Mouse (Mus musculus) megakaryocyte-erythroid progenitor cell, adult 5 weeks (primary cell): ENCODE measurements around the gene Apobec3. TPM values are rescaled to one million over a fixed set of nuclear protein-coding genes. Genes with fewer than 3 reads are reported as not detected.

Experiments
- polyA plus RNA-seq: library from polyadenylated mRNA; stranded (reverse); fragments of >175 nt; gene quantifications from 2 replicates; pipeline ENCODE4 v1.2.3, GENCODE M21; 2012

Gene Apobec3
- polyA plus RNA-seq = 13.1 and 15.8 TPM in 2 replicates

DNA sequence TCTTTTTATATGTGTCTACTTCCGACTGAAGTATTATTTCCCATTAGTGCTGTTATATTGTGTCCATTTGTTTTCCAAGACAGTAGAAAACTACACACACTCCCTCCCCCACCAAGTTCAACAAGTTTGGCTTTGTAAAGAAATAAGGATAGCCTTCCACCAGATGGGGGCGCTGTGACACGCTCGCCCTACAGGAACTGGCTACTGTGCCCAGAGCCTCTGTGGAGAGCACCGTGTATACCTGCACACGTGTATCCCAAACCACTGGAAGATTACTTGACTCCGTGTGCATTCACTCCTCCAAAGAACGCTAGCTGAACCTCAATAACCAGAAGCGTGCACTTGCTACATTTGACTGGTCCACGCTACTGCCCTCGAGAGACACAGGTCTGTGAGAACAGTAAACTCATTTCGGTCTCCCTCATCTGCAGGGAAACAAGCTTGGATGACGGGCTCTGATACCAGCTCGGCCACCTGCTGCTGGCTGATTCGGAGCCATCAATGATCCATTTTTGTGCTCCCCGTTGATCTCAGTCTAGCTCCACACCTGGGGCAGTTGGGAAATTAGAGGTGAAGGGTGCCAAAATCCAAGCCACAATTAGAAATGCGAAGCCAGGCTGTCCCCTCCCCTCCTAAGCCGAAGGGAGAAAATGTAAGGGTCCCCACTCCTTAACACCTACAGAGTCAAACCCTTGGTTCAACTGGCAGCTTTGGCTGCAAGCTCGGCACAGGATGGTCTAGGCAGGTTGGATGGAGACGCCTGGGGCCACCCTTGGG, at the start of gene Apobec3:
Gene Apobec3, plus strand, starts transcription at position 224 of the 777 bp plus-strand sequence.

Other genes with a start within 250 kb of the Apobec3 start
- 0.09 and 0.74 TPM in 2 replicates for gene Fam227a, start 232.7 kb upstream of the Apobec3 start, polyA plus RNA-seq
- gene Cby1, start 232.5 kb upstream of the Apobec3 start, polyA plus RNA-seq = 86.1 and 92.5 TPM in 2 replicates
- 117 and 125 TPM in 2 replicates for gene Tomm22, start 220.8 kb upstream of the Apobec3 start, polyA plus RNA-seq
- 18.6 and 18.7 TPM in 2 replicates for gene Josd1, start 203.7 kb upstream of the Apobec3 start, polyA plus RNA-seq
- gene Gtpbp1, start 200.8 kb upstream of the Apobec3 start, polyA plus RNA-seq = 103 and 127 TPM in 2 replicates
- gene Sun2, start 149.1 kb upstream of the Apobec3 start, polyA plus RNA-seq = 376 and 440 TPM in 2 replicates
- 37.5 and 46.8 TPM in 2 replicates for gene Dnal4, start 113.8 kb upstream of the Apobec3 start, polyA plus RNA-seq
- 1.1 and 1.4 TPM in 2 replicates for gene Nptxr, start 86.9 kb upstream of the Apobec3 start, polyA plus RNA-seq
- gene Npcd, start 57.4 kb upstream of the Apobec3 start, polyA plus RNA-seq = 0.50 and 0.81 TPM in 2 replicates
- 50.6 and 54.9 TPM in 2 replicates for gene Cbx6, start 57.0 kb upstream of the Apobec3 start, polyA plus RNA-seq
- 12.5 and 16.8 TPM in 2 replicates for gene Cbx7, start 79.5 kb downstream of the Apobec3 start, polyA plus RNA-seq
- 4.8 and 5.2 TPM in 2 replicates for gene Pdgfb, start 123.3 kb downstream of the Apobec3 start, polyA plus RNA-seq
- 5.2 and 7.4 TPM in 2 replicates for gene Syngr1, start 199.7 kb downstream of the Apobec3 start, polyA plus RNA-seq
- 372 and 410 TPM in 2 replicates for gene Rpl3, start 200.2 kb downstream of the Apobec3 start, polyA plus RNA-seq
- 14.6 and 16.3 TPM in 2 replicates for gene Tab1, start 241.5 kb downstream of the Apobec3 start, polyA plus RNA-seq